In genomic region chr13:43990281-43991101, GRCm38 (mm10) we compare ENCODE assay signal across 10 mouse cellular contexts.
A peak's percentile ranks its signal among the peaks of the same experiment; 100 is the strongest.
DNase-seq lines count a peak whose midpoint lies in the region; ATAC-seq lines count a peak whose summit lies in the region.
"Had no signal": no experiment of that assay in that cellular context is flagged by ENCODE, and none has a peak within 500 bp of the region (broad histone marks: within the 10 kb centered on the region; RNA-seq: fewer than 3 reads in every experiment).

No protein-coding gene starts in this region.

- no peaks in the 10 kb centered on the region for H3K9me3 ChIP-seq in midbrain, embryonic 11.5 days (ENCODE audit: control insufficient read depth, low read length)
- no peaks in the 10 kb centered on the region for H3K9me3 ChIP-seq in midbrain, embryonic 10.5 days (replicated peaks)
- no peaks in the 10 kb centered on the region for H3K9me3 ChIP-seq in forebrain, embryonic 13.5 days (replicated peaks)
- no peaks in the 10 kb centered on the region for H3K9me3 ChIP-seq in kidney, embryonic 14.5 days (ENCODE audit: control insufficient read depth, low read length)
- H3K9me3 ChIP-seq: embryonic facial prominence, embryonic 15.5 days; midbrain, embryonic 12.5 days had no signal

- peaks cover 3% of the 10 kb centered on the region; the same call in 1 of the 2 replicates for H3K4me1 ChIP-seq in midbrain, embryonic 11.5 days (ENCODE audit: control insufficient read depth, insufficient read depth, low read length)
- H3K4me1 ChIP-seq in midbrain, embryonic 10.5 days = peaks cover 15% of the 10 kb centered on the region
- H3K4me1 ChIP-seq in forebrain, embryonic 13.5 days = peaks cover 31% of the 10 kb centered on the region
- H3K4me1 ChIP-seq in kidney, embryonic 14.5 days (ENCODE audit: control insufficient read depth, insufficient read depth, low read length) = peaks cover 10% of the 10 kb centered on the region; the same call in 1 of the 2 replicates

- no peak for ATAC-seq in midbrain, embryonic 11.5 days (ENCODE audit: low FRiP score)
- ATAC-seq in forebrain, embryonic 13.5 days = peak; percentile 82
- ATAC-seq in kidney, embryonic 14.5 days (ENCODE audit: low FRiP score, low TSS enrichment) = no peak

- H3K4me3 ChIP-seq in midbrain, embryonic 11.5 days (ENCODE audit: low read depth, low read length) = no peak overlapping the region
- H3K4me3 ChIP-seq in midbrain, embryonic 10.5 days = no peak overlapping the region
- H3K4me3 ChIP-seq in forebrain, embryonic 13.5 days = no peak overlapping the region
- H3K4me3 ChIP-seq in kidney, embryonic 14.5 days (ENCODE audit: low read length) = no peak overlapping the region
- H3K4me3 ChIP-seq: embryonic facial prominence, embryonic 15.5 days; midbrain, embryonic 12.5 days had no signal

- H3K9ac ChIP-seq in midbrain, embryonic 11.5 days (ENCODE audit: low read length) = no peak overlapping the region
- no peak overlapping the region for H3K9ac ChIP-seq in forebrain, embryonic 13.5 days
- H3K9ac ChIP-seq in kidney, embryonic 14.5 days (ENCODE audit: low read depth, low read length) = no peak overlapping the region
- H3K9ac ChIP-seq: embryonic facial prominence, embryonic 15.5 days; midbrain, embryonic 12.5 days had no signal

- H3K27me3 ChIP-seq in midbrain, embryonic 11.5 days (ENCODE audit: control insufficient read depth, insufficient read depth, low read length) = no peaks in the 10 kb centered on the region
- peaks cover 19% of the 10 kb centered on the region for H3K27me3 ChIP-seq in midbrain, embryonic 10.5 days (ENCODE audit: low read depth, poor library complexity, severe bottlenecking)
- H3K27me3 ChIP-seq in forebrain, embryonic 13.5 days = peaks cover 13% of the 10 kb centered on the region
- H3K27me3 ChIP-seq in kidney, embryonic 14.5 days (ENCODE audit: control insufficient read depth, insufficient read depth, low read length) = 0 out of 2 replicates have a peak, but pooled peaks cover 2% of the 10 kb centered on the region
- H3K27me3 ChIP-seq: embryonic facial prominence, embryonic 15.5 days had no signal

- no peaks in the 10 kb centered on the region for H3K36me3 ChIP-seq in midbrain, embryonic 11.5 days (ENCODE audit: control insufficient read depth, insufficient read depth, low read length)
- no peaks in the 10 kb centered on the region for H3K36me3 ChIP-seq in midbrain, embryonic 10.5 days
- H3K36me3 ChIP-seq in forebrain, embryonic 13.5 days (ENCODE audit: poor library complexity, severe bottlenecking) = no peaks in the 10 kb centered on the region
- H3K36me3 ChIP-seq in kidney, embryonic 14.5 days (ENCODE audit: control insufficient read depth, insufficient read depth, low read length) = no peaks in the 10 kb centered on the region
- H3K36me3 ChIP-seq: embryonic facial prominence, embryonic 15.5 days; midbrain, embryonic 12.5 days had no signal

- 79% methylated on average over 16 of the region's 16 CpGs for WGBS in midbrain, embryonic 11.5 days
- 89% methylated on average over 16 of the region's 16 CpGs for WGBS in midbrain, embryonic 10.5 days
- 49% methylated on average over 16 of the region's 16 CpGs for WGBS in forebrain, embryonic 13.5 days
- 37% methylated on average over 16 of the region's 16 CpGs for WGBS in kidney, embryonic 14.5 days

- H3K4me2 ChIP-seq in midbrain, embryonic 11.5 days = no peak overlapping the region
- H3K4me2 ChIP-seq in forebrain, embryonic 13.5 days = peak overlapping the region; percentile 37
- H3K4me2 ChIP-seq in kidney, embryonic 14.5 days (replicated peaks; ENCODE audit: low read depth, low read length) = no peak overlapping the region
- H3K4me2 ChIP-seq: embryonic facial prominence, embryonic 15.5 days; midbrain, embryonic 12.5 days had no signal

- H3K27ac ChIP-seq in midbrain, embryonic 11.5 days (ENCODE audit: low read depth, low read length) = no peak overlapping the region
- H3K27ac ChIP-seq in midbrain, embryonic 10.5 days (replicated peaks) = no peak overlapping the region
- peak overlapping the region; percentile 25; the same call in 1 of the 2 replicates for H3K27ac ChIP-seq in forebrain, embryonic 13.5 days
- H3K27ac ChIP-seq in kidney, embryonic 14.5 days (ENCODE audit: low read depth, low read length) = no peak overlapping the region
- H3K27ac ChIP-seq: embryonic facial prominence, embryonic 15.5 days; midbrain, embryonic 12.5 days had no signal

- intact Hi-C loops in heart, postnatal 10 days (cut with DNase I) = loop anchor here (5.0 kb wide), 1 partner anchor 83 kb away; no protein-coding TSS in a partner anchor

- peak; percentile 75 for DNase-seq in midbrain, embryonic 11.5 days (ENCODE audit: low spot score, missing footprints)
- DNase-seq in midbrain, embryonic 10.5 days (ENCODE audit: low spot score) = no peak
- peak; percentile 62 to 64 for DNase-seq in heart, postnatal 10 days
- peak; percentile 6 to 66 for DNase-seq in left cerebral cortex, adult 9 months (ENCODE audit: low spot score in 2 of 2)
- DNase-seq in retina, postnatal 1 day = peak; percentile 67
- DNase-seq in urinary bladder, adult 2 months (ENCODE audit: low spot score) = no peak

Comparison
In these comparisons a context has a peak if more than half of its experiments do, and no peak if none do; other contexts are left out.
1. DNase-seq: peak in midbrain, embryonic 11.5 days (single experiment), heart, postnatal 10 days (2 of 2), left cerebral cortex, adult 9 months (2 of 2) and retina, postnatal 1 day (single experiment); none in midbrain, embryonic 10.5 days (single experiment) and urinary bladder, adult 2 months (single experiment).